Mouse (Mus musculus): ENCODE measurements at regions not wholly inside any gene's neighbourhood (a gene's known extent, or its start where the extent isn't known, plus 50 kb on each side); places are given as distances from the start of the nearest gene placed in this dataset.

- no peak for ATAC-seq (ENCODE audit: extremely low read depth, insufficient number of reproducible peaks, low FRiP score, poor library complexity, severe bottlenecking)
These were observed 224.6 kb downstream of the Ttc32 start for GRCm38 (mm10) chr12:9254301-9254860.

- ATAC-seq (ENCODE audit: extremely low read depth, insufficient number of reproducible peaks, low FRiP score, poor library complexity, severe bottlenecking): no peak
These were observed 226.1 kb downstream of the Ttc32 start for GRCm38 (mm10) chr12:9255661-9256486.

GRCm38 (mm10) chr12:9256487-9256820, 226.7 kb downstream of the Ttc32 start:
- no peak for ATAC-seq (ENCODE audit: extremely low read depth, insufficient number of reproducible peaks, low FRiP score, poor library complexity, severe bottlenecking)

GRCm38 (mm10) chr12:9258221-9258620, 228.4 kb downstream of the Ttc32 start:
- ATAC-seq (ENCODE audit: extremely low read depth, insufficient number of reproducible peaks, low FRiP score, poor library complexity, severe bottlenecking): no peak

- ATAC-seq (ENCODE audit: extremely low read depth, insufficient number of reproducible peaks, low FRiP score, poor library complexity, severe bottlenecking): no peak
These were observed 231.9 kb downstream of the Ttc32 start for GRCm38 (mm10) chr12:9261662-9262061.

GRCm38 (mm10) chr12:9266221-9266620, 236.4 kb downstream of the Ttc32 start:
- ATAC-seq (ENCODE audit: extremely low read depth, insufficient number of reproducible peaks, low FRiP score, poor library complexity, severe bottlenecking): no peak

GRCm38 (mm10) chr12:9271484-9271883, 241.7 kb downstream of the Ttc32 start:
- no peak for ATAC-seq (ENCODE audit: extremely low read depth, insufficient number of reproducible peaks, low FRiP score, poor library complexity, severe bottlenecking)

- no peak for ATAC-seq (ENCODE audit: extremely low read depth, insufficient number of reproducible peaks, low FRiP score, poor library complexity, severe bottlenecking)
These were observed 244.4 kb downstream of the Ttc32 start for GRCm38 (mm10) chr12:9274181-9274580.

- ATAC-seq (ENCODE audit: extremely low read depth, insufficient number of reproducible peaks, low FRiP score, poor library complexity, severe bottlenecking): no peak
These were observed 245.9 kb downstream of the Ttc32 start for GRCm38 (mm10) chr12:9275697-9276096.

GRCm38 (mm10) chr12:9278735-9279134, 248.9 kb downstream of the Ttc32 start:
- no peak for ATAC-seq (ENCODE audit: extremely low read depth, insufficient number of reproducible peaks, low FRiP score, poor library complexity, severe bottlenecking)

GRCm38 (mm10) chr12:9279893-9280605, 250.3 kb downstream of the Ttc32 start:
- ATAC-seq (ENCODE audit: extremely low read depth, insufficient number of reproducible peaks, low FRiP score, poor library complexity, severe bottlenecking): no peak

- no peak for ATAC-seq (ENCODE audit: extremely low read depth, insufficient number of reproducible peaks, low FRiP score, poor library complexity, severe bottlenecking)
These were observed 257.5 kb downstream of the Ttc32 start for GRCm38 (mm10) chr12:9287271-9287670.

- no peak for ATAC-seq (ENCODE audit: extremely low read depth, insufficient number of reproducible peaks, low FRiP score, poor library complexity, severe bottlenecking)
These were observed 262.9 kb downstream of the Ttc32 start for GRCm38 (mm10) chr12:9292656-9293055.

- no peak for ATAC-seq (ENCODE audit: extremely low read depth, insufficient number of reproducible peaks, low FRiP score, poor library complexity, severe bottlenecking)
These were observed 265.4 kb downstream of the Ttc32 start for GRCm38 (mm10) chr12:9295211-9295610.

- ATAC-seq (ENCODE audit: extremely low read depth, insufficient number of reproducible peaks, low FRiP score, poor library complexity, severe bottlenecking): no peak
These were observed 269.3 kb downstream of the Ttc32 start for GRCm38 (mm10) chr12:9298848-9299655.

GRCm38 (mm10) chr12:9304146-9304545, 265.8 kb upstream of the Osr1 start:
- ATAC-seq (ENCODE audit: extremely low read depth, insufficient number of reproducible peaks, low FRiP score, poor library complexity, severe bottlenecking): no peak

GRCm38 (mm10) chr12:9337891-9338672, 231.8 kb upstream of the Osr1 start:
- ATAC-seq (ENCODE audit: extremely low read depth, insufficient number of reproducible peaks, low FRiP score, poor library complexity, severe bottlenecking): no peak

GRCm38 (mm10) chr12:9338801-9339231, 231.1 kb upstream of the Osr1 start:
- no peak for ATAC-seq (ENCODE audit: extremely low read depth, insufficient number of reproducible peaks, low FRiP score, poor library complexity, severe bottlenecking)

GRCm38 (mm10) chr12:9340769-9341168, 229.1 kb upstream of the Osr1 start:
- ATAC-seq (ENCODE audit: extremely low read depth, insufficient number of reproducible peaks, low FRiP score, poor library complexity, severe bottlenecking): no peak

Data from neutrophil, adult 5-6 weeks (primary cell).